Mouse (Mus musculus) G1E-ER4 (cell line): ENCODE results near the gene Moap1. TPM values are rescaled to one million over a fixed set of nuclear protein-coding genes. Genes with fewer than 3 reads are reported as not detected.

Source experiments
- GATA1 ChIP-seq: IDR thresholded peaks from one replicate; pipeline ENCODE4 v1.8.0; 2012; ENCODE audit warnings: low read length, inconsistent platforms
- polyA plus RNA-seq: library from polyadenylated mRNA; stranded (reverse); fragments of >175 nt; gene quantifications from 2 replicates; pipeline ENCODE4 v1.2.3, GENCODE M21; 2012

The Moap1 gene
- polyA plus RNA-seq, 1 experiment: 2.4 TPM

- no peak for TF ChIP-seq GATA1
Observed at GRCm38 (mm10) chr12:102719552-102720315, 23.7 kb downstream of the Moap1 start.

- TF ChIP-seq GATA1: no peak
Observed at GRCm38 (mm10) chr12:102714654-102715395, 28.6 kb downstream of the Moap1 start.

DNA sequence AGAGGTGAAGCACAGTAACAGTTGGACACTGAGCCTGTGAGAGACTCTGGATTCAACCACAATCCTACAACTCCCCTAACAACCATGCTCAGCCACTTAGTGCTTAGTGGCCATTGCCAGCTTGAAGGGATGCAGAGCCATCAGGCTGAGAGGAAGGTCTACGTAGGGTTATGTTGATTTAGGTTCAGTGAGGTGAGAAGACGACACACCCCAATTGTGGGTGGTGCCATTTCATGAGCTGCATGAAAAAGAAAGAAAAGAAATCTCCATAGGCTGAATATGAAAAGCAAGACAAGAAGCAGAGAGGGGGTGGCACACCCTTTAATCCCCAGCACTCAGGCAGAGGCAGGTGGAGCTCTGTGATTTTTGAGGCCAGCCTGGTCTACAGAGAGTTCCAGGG, 29.3 kb downstream of the Moap1 start:
- no peak for TF ChIP-seq GATA1

DNA sequence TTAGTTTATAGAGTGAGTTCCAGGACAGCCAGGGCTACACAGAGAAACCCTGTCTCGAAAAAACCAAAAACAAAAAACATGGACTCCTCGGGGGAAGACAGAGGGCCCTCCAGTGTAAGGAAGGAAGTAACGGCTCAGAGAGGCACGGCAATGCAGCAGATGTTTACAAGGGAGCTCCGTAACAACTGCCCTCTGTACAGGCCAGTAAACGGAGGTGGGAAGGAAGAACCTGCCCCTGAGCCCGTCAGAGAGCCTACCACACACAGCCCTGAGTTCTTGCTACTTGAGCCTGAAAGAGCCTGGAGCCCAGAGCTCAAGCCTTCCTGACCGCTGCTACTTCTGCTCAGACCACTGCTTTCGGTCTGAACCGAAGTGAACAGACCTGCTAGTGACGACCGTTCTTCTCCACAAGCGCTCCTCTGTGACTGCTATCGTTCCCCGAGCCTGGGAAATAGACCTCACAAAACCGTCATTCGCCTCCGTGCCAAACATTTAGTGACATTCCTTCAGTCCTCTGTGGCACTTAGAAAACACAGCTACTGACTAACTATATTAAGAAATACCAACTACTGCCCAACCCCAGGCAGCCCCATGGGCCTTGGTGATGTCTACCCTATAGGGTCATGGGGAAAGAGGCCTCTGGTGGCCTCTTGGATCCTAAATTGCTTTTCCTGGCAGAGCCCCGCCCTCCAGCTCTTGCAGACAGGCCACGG, 30.2 kb downstream of the Moap1 start:
- no peak for TF ChIP-seq GATA1

DNA sequence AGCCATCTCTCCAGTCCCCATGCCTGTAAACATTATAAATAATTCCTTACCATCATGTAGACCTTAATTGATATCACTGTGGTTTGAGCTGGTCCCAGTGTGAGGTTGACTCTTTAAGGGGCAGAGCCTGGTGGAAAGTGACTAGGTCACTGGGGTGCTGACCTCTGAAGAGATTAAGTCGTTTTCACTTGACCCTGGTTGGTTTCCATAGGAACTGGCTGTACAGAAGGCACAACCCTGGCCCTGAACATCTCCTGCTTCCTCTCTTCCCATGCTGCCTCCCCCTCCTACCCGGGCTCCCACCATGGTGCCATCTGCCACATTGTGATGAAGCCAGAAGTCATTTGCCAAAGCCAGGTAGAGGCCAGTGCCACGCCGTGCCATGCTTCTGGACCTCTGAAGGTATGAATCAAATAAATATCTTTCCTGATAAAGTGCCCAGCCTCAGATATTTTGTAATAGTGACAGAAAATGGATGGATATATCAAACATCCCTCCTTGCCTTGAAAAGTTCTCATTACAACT, 32.5 kb downstream of the Moap1 start:
- TF ChIP-seq GATA1: no peak

GRCm38 (mm10) chr12:102709896-102710295, 33.6 kb downstream of the Moap1 start:
- TF ChIP-seq GATA1: no peak

- no peak for TF ChIP-seq GATA1
Observed at GRCm38 (mm10) chr12:102708220-102708619, 35.2 kb downstream of the Moap1 start.

DNA sequence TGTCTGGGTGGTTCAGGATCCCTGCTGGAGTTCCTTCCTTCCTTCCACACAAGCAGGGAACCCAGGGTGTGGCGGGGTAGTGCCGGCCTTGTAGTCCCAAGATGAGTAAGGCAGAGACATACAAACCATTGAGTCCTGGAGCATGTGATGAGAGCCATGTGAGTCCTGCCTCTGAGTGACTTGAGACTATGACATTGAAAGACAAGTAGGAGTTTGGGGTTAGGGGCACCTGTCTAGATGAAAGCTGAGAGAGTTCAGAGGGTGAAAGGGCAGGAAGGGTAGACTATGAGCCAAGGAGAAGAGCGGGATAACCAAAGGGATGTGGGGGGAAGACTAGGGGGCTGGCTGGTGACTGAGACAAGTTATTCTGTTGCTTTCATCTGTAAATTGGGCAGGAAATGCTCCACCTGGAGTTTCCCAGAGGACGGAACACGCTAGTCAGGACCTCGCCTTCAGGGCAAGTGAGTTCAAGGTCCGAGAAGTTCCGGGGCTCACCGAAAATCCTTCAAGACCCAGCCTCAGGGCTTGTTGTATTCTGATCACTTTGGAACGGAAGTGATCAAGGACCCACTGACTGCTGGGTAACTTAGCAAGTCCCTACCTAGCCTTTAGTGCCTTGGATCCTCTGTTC, 36.5 kb downstream of the Moap1 start:
- TF ChIP-seq GATA1: no peak

GRCm38 (mm10) chr12:102705906-102706640, 37.4 kb downstream of the Moap1 start:
- TF ChIP-seq GATA1: no peak

DNA sequence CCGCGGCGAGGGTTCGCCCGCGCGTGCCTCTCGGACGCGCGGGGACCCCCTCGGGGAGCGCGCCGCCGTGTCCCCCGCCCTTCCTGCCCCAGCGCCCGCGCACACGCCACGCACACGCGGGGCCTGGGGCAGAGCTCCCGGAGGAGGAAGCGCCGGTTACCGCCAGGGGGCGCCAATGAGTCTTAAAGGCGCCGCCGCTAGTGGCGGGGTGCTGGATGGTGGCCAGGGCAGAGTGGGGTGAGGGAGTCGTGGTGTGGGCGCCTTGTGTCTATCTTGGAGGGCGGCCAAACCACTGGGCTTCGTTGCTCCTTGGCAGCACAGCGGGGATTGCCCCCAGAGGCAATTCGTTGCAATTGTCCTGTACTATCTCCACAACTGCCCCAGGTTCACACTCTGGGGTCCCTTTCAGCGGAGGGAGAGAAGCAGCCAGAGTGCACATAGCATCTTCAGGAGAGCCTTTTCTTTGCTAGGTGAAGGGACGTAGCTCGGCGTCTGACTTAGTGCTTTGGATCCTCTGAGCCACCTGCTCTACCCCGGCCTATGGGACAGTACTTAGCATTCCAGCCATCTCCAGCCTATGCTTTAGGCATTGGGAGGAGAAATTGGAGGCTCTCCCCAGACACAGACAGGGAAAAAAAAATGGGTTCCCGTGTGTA, 38.1 kb downstream of the Moap1 start:
- no peak for TF ChIP-seq GATA1

DNA sequence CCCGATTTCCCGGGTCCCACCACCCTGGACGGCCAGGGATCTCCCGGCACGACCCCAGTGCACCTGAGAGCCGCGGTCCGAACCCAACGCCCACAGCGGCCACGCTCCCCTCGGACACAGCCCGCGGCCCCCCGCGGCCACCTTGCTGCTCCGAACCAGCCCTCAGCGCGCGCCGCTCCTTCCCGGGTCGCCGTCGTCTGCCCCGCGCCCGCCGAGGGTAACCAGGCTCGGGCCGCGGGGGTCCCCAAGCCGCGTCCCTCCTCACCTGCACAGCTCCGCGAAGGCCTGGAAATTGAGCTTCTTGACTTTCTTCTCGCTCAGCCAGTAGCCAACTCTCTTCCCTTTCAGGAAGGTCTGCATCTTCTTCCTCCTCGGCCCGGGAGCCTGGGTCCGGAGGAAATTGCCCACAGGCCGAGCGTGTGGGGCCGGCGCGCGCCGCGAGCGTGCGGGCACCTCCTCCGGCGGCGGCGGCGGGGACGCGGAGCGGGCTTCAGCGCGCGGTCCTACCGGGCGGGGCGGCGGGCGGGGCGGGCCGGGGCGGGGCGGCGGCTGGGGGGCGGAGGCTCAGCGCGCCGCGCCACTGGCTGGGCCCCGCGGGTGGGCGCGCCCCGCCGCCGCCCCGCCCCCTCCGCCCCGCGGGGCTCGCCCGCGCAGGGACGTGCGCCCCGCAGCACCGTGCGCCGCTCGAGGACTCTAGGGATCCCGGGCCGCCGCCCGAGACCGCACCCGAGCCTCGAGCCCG, 38.8 kb downstream of the Moap1 start, which contains the start of gene Itpk1:
Gene Itpk1, minus strand, starts transcription at position 474 of the 742 bp plus-strand sequence.
- TF ChIP-seq GATA1: no peak

DNA sequence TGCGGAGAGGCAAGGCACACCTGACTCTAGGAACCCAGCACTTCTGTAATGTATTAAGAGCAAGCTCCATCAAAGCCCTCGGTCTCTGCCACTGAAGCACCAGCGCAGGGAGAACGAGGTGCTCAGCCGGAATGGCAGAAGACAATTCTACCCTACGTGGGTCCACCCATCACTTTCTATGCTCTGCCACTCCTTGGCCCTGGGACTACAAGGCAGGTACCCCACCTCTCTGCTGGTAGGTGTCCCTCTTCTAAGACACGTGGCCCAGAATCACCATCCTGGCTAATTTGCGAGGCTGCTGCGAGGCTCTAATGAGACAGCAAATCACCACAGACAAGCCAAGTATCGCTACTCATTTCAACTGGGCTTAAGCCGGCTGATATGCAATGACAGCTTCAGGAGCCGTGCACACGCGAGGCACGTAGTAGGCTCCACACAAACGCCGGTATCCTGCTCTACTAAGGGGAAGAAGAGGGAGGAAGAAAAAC, 39.5 kb downstream of the Moap1 start:
- TF ChIP-seq GATA1: no peak

DNA sequence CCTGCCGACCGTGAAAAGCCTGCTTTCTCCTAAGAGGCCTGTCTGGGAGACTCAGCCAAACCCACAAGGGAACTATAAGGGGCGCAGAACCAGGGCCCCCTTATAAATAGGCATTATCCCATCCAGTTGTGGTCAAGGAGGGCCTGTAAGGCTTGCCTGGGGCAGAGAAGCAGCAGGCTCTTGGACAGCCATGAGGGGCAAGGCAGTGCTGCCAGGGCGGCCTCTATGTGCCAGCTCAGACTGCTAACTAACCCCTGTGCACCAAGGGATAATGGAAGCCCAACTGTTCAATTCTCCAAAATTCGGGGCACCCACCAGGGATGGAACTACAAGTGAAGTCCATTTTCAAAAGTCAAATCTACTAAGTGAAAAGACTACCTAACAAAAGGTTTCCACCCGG, 40.0 kb downstream of the Moap1 start:
- TF ChIP-seq GATA1: no peak

DNA sequence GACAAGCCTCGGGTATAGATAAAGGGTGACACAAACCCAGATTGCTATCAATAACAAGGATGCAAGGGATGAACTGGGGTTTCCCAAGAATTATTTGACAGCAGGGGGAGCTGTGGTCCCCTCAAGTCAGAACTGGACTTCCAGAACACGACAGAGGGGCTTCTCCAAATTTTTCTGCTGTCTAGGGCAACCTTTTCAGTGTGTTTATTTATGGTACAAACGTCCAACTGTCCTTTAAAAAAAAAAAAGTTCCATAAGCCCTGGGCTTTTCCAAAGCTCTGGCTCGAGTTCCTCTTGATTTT, 40.4 kb downstream of the Moap1 start:
- TF ChIP-seq GATA1: no peak
